Mouse (Mus musculus) midbrain, embryonic 13.5 days (tissue): ENCODE measurements at regions not wholly inside any gene's neighbourhood (a gene's known extent, or its start where the extent isn't known, plus 50 kb on each side); places are given as distances from the start of the nearest gene placed in this dataset.
"Not testable (repeated sequence)": the region's sequence is repeated elsewhere in the genome, so short reads cannot be mapped to it uniquely, and the experiment has no call there.

Experiments
- ATAC-seq: fragments of 200-750 bp; cut with Nextera tagmentation; 2 replicates; pipeline ENCODE4 v1.8.0; 2017; ENCODE audit warnings: mild to moderate bottlenecking, moderate TSS enrichment, moderate library complexity
- H3K27ac ChIP-seq: fragments of 300-500 bp; sonication (generic); 2 replicates; pipeline ENCODE4 v1.5.1; 2015; ENCODE audit warnings: inconsistent platforms, mild to moderate bottlenecking, moderate library complexity
- H3K27me3 ChIP-seq: fragments of 300-500 bp; sonication (generic); 2 replicates; pipeline ENCODE4 v1.6.1; 2015; ENCODE audit warnings: mild to moderate bottlenecking, inconsistent platforms
- H3K36me3 ChIP-seq: fragments of 300-500 bp; sonication (generic); 2 replicates; pipeline ENCODE4 v1.6.1; 2015; ENCODE audit warnings: mild to moderate bottlenecking, inconsistent platforms
- H3K4me1 ChIP-seq: fragments of 300-500 bp; sonication (generic); replicated peaks from 2 replicates; pipeline ENCODE4 v1.6.1; 2015; ENCODE audit warnings: inconsistent platforms
- H3K4me2 ChIP-seq: fragments of 300-500 bp; sonication (generic); replicated peaks from 2 replicates; pipeline ENCODE4 v1.6.1; 2015; ENCODE audit warnings: moderate library complexity, mild to moderate bottlenecking, inconsistent platforms
- H3K4me3 ChIP-seq: fragments of 300-500 bp; sonication (generic); replicated peaks from 2 replicates; pipeline ENCODE4 v1.5.1; 2015; ENCODE audit warnings: mild to moderate bottlenecking, inconsistent platforms
- H3K9ac ChIP-seq: fragments of 300-500 bp; sonication (generic); replicated peaks from 2 replicates; pipeline ENCODE4 v1.6.1; 2015; ENCODE audit warnings: mild to moderate bottlenecking, inconsistent platforms
- H3K9me3 ChIP-seq: fragments of 300-500 bp; sonication (generic); 2 replicates; pipeline ENCODE4 v1.6.1; 2016; ENCODE audit warnings: mild to moderate bottlenecking, inconsistent platforms
- WGBS: fragments of 180-500 bp; shearing (Covaris S2); methylation state at CpG from one replicate; pipeline ENCODE4 v1.1.7; 2015; 5-methylcytosine and 5-hydroxymethylcytosine counted together

GRCm38 (mm10) chr2:146732891-146733290 is 122.8 kb upstream of the Kiz start:
- not testable (repeated sequence) for H3K36me3 ChIP-seq, H3K9me3 ChIP-seq, H3K4me2 ChIP-seq, H3K4me1 ChIP-seq, ATAC-seq, H3K4me3 ChIP-seq, H3K9ac ChIP-seq, H3K27ac ChIP-seq
- H3K27me3 ChIP-seq, result peaks cover 11% of the 10 kb centered on the region; the same call in 1 of the 2 replicates
- 97% methylated on average over 2 of the region's 2 CpGs for WGBS

GRCm38 (mm10) chr2:146744396-146744795 is 111.3 kb upstream of the Kiz start:
- ATAC-seq, result no peak
- H3K4me3 ChIP-seq, result no peak overlapping the region
- no peak overlapping the region for H3K4me2 ChIP-seq
- H3K9me3 ChIP-seq, result no peaks in the 10 kb centered on the region
- H3K4me1 ChIP-seq, result peaks cover 26% of the 10 kb centered on the region
- WGBS, result 61% methylated on average over 2 of the region's 2 CpGs
- peaks cover 16% of the 10 kb centered on the region for H3K27me3 ChIP-seq
- no peaks in the 10 kb centered on the region for H3K36me3 ChIP-seq
- H3K27ac ChIP-seq, result peak overlapping the region; percentile 80
- no peak overlapping the region for H3K9ac ChIP-seq

GRCm38 (mm10) chr2:146745012-146745682 is 110.5 kb upstream of the Kiz start:
- H3K4me1 ChIP-seq, result peaks cover 26% of the 10 kb centered on the region
- peak overlapping the region; percentile 30 for H3K9ac ChIP-seq
- H3K9me3 ChIP-seq, result no peaks in the 10 kb centered on the region
- H3K36me3 ChIP-seq, result no peaks in the 10 kb centered on the region
- H3K4me2 ChIP-seq, result peak overlapping the region; percentile 53
- H3K4me3 ChIP-seq, result peak overlapping the region; percentile 35
- peaks cover 16% of the 10 kb centered on the region for H3K27me3 ChIP-seq
- 31% methylated on average over 18 of the region's 18 CpGs for WGBS
- 0 out of 2 replicates have a peak, but pooled peaks have one; percentile 40 for ATAC-seq
- H3K27ac ChIP-seq, result peak overlapping the region; percentile 80

GRCm38 (mm10) chr2:146745683-146746047 is 110.0 kb upstream of the Kiz start:
- WGBS, result 11% methylated on average over 12 of the region's 12 CpGs
- Histone ChIP-seq H3K4me3 (peak overlapping the region; percentile 35), H3K9me3 (no peaks in the 10 kb centered on the region), H3K27me3 (peaks cover 16% of the 10 kb centered on the region), H3K4me2 (peak overlapping the region; percentile 53), H3K9ac (peak overlapping the region; percentile 30), H3K36me3 (no peaks in the 10 kb centered on the region), H3K4me1 (peaks cover 26% of the 10 kb centered on the region), H3K27ac (peak overlapping the region; percentile 80)
- ATAC-seq, result peak; percentile 95

GRCm38 (mm10) chr2:146753988-146754387 is 101.7 kb upstream of the Kiz start:
- Histone ChIP-seq H3K9ac (no peak overlapping the region), H3K4me1 (peaks cover 2% of the 10 kb centered on the region; the same call in 1 of the 2 replicates), H3K4me3 (no peak overlapping the region), H3K27me3 (no peaks in the 10 kb centered on the region; the same call in 1 of the 2 replicates), H3K36me3 (no peaks in the 10 kb centered on the region), H3K9me3 (no peaks in the 10 kb centered on the region), H3K4me2 (no peak overlapping the region), H3K27ac (no peak overlapping the region)
- no peak for ATAC-seq
- WGBS, result 54% methylated on average over 2 of the region's 2 CpGs

GRCm38 (mm10) chr2:146763522-146764144 is 92.0 kb upstream of the Kiz start:
- H3K4me2 ChIP-seq, result peak overlapping the region; percentile 18; the same call in 1 of the 2 replicates

GRCm38 (mm10) chr2:146764313-146765255 is 91.1 kb upstream of the Kiz start:
- Histone ChIP-seq H3K9ac (no peak overlapping the region), H3K4me1 (peaks cover 44% of the 10 kb centered on the region), H3K4me3 (no peak overlapping the region), H3K27ac (peak overlapping the region; percentile 53; the same call in 1 of the 2 replicates), H3K9me3 (no peaks in the 10 kb centered on the region), H3K4me2 (no peak overlapping the region), H3K36me3 (no peaks in the 10 kb centered on the region), H3K27me3 (peaks cover 22% of the 10 kb centered on the region; the same call in 1 of the 2 replicates)
- 65% methylated on average over 12 of the region's 12 CpGs for WGBS
- no peak for ATAC-seq

More at GRCm38 (mm10) chr2:146763522-146764144, 92.0 kb upstream of the Kiz start:
- peak; percentile 81 for ATAC-seq
- H3K9ac ChIP-seq, result no peak overlapping the region
- H3K36me3 ChIP-seq, result no peaks in the 10 kb centered on the region
- no peaks in the 10 kb centered on the region for H3K9me3 ChIP-seq
- peaks cover 44% of the 10 kb centered on the region for H3K4me1 ChIP-seq
- peak overlapping the region; percentile 60 for H3K27ac ChIP-seq
- H3K27me3 ChIP-seq, result peaks cover 17% of the 10 kb centered on the region; the same call in 1 of the 2 replicates
- no peak overlapping the region for H3K4me3 ChIP-seq
- 43% methylated on average over 18 of the region's 18 CpGs for WGBS

- WGBS, result 18% methylated on average over 2 of the region's 2 CpGs
- H3K4me1 ChIP-seq, result no peaks in the 10 kb centered on the region
- ATAC-seq, result no peak
- peaks cover 5% of the 10 kb centered on the region; the same call in 1 of the 2 replicates for H3K27me3 ChIP-seq
- no peaks in the 10 kb centered on the region for H3K36me3 ChIP-seq
- no peak overlapping the region for H3K4me3 ChIP-seq
- H3K9ac ChIP-seq, result no peak overlapping the region
- no peak overlapping the region for H3K27ac ChIP-seq
- H3K9me3 ChIP-seq, result no peaks in the 10 kb centered on the region
- H3K4me2 ChIP-seq, result no peak overlapping the region
Measured at GRCm38 (mm10) chr2:146774876-146775275, 80.8 kb upstream of the Kiz start.

- Histone ChIP-seq H3K9me3 (no peaks in the 10 kb centered on the region), H3K9ac (peak overlapping the region; percentile 24; the same call in 1 of the 2 replicates), H3K4me3 (no peak overlapping the region), H3K27ac (peak overlapping the region; percentile 57), H3K36me3 (no peaks in the 10 kb centered on the region), H3K4me1 (peaks cover 20% of the 10 kb centered on the region), H3K4me2 (peak overlapping the region; percentile 41), H3K27me3 (peaks cover 13% of the 10 kb centered on the region; the same call in 1 of the 2 replicates)
- WGBS, result 2% methylated on average over 11 of the region's 11 CpGs
- ATAC-seq, result peak; percentile 78
Measured at GRCm38 (mm10) chr2:146787132-146787810, 68.4 kb upstream of the Kiz start.

GRCm38 (mm10) chr2:146787811-146788455 is 67.7 kb upstream of the Kiz start:
- Histone ChIP-seq H3K36me3 (no peaks in the 10 kb centered on the region), H3K9me3 (no peaks in the 10 kb centered on the region), H3K27ac (peak overlapping the region; percentile 57), H3K4me3 (no peak overlapping the region), H3K9ac (no peak overlapping the region), H3K4me2 (peak overlapping the region; percentile 41; the same call in 1 of the 2 replicates), H3K4me1 (peaks cover 20% of the 10 kb centered on the region), H3K27me3 (peaks cover 16% of the 10 kb centered on the region; the same call in 1 of the 2 replicates)
- 32% methylated on average over 5 of the region's 5 CpGs for WGBS
- ATAC-seq, result peak; percentile 34
